Mouse (Mus musculus) CH12.LX (cell line): ENCODE measurements around the gene Prrxl1.

Experiments
- BHLHE40 ChIP-seq: IDR thresholded peaks from 2 replicates; pipeline ENCODE4 v1.6.1; 2011; ENCODE audit warnings: mild to moderate bottlenecking, low read depth, low read length, improper control_type of control experiment
- CHD2 ChIP-seq: IDR thresholded peaks from 2 replicates; pipeline ENCODE4 v1.6.1; 2011; ENCODE audit warnings: low read length, improper control_type of control experiment
- CTCF ChIP-seq, 2 experiments: IDR thresholded peaks in 1 of 2; conservative IDR thresholded peaks in 1 of 2; 2 replicates each; pipeline ENCODE4 v1.5.1; 2011 to 2012; ENCODE audit warnings: low read depth in 2 of 2, low read length in 2 of 2, improper control_type of control experiment in 1 of 2, inconsistent platforms in 1 of 2, mild to moderate bottlenecking in 1 of 2, moderate library complexity in 1 of 2
- EP300 ChIP-seq: IDR thresholded peaks from 2 replicates; pipeline ENCODE4 v1.6.1; 2011; ENCODE audit warnings: low read length, improper control_type of control experiment
- HCFC1 ChIP-seq: IDR thresholded peaks from 2 replicates; pipeline ENCODE4 v1.6.1; 2012; ENCODE audit warnings: low read depth, mild to moderate bottlenecking, inconsistent platforms, low read length, improper control_type of control experiment
- MAFK ChIP-seq: IDR thresholded peaks from 2 replicates; pipeline ENCODE4 v1.6.1; 2011; ENCODE audit warnings: low read length, improper control_type of control experiment; ENCODE audit not compliant: insufficient replicate concordance
- MAX ChIP-seq: IDR thresholded peaks from 2 replicates; pipeline ENCODE4 v1.6.1; 2011; ENCODE audit warnings: low read length, improper control_type of control experiment
- MYC ChIP-seq: IDR thresholded peaks from 2 replicates; pipeline ENCODE4 v1.6.1; 2011; ENCODE audit warnings: low read depth, mild to moderate bottlenecking, improper control_type of control experiment, low read length
- POLR2A ChIP-seq: IDR thresholded peaks from 2 replicates; pipeline ENCODE4 v1.6.1; 2011; ENCODE audit warnings: low read depth, mild to moderate bottlenecking, improper control_type of control experiment, low read length
- RAD21 ChIP-seq: IDR thresholded peaks from 2 replicates; pipeline ENCODE4 v1.6.1; 2011; ENCODE audit warnings: low read depth, mild to moderate bottlenecking, low read length, improper control_type of control experiment, moderate library complexity
- TCF12 ChIP-seq: IDR thresholded peaks from 2 replicates; pipeline ENCODE4 v1.6.1; 2014; ENCODE audit warnings: low read depth, mild to moderate bottlenecking, inconsistent platforms, low read length, improper control_type of control experiment

- TF ChIP-seq TCF12, result no peak
- TF ChIP-seq CTCF (conservative IDR thresholded peaks at IDR 0.05 in 1 of 2, IDR thresholded peaks at IDR 0.05 in 1 of 2; ENCODE audit: low read depth in 2 of 2, low read length in 2 of 2), result no peak
- TF ChIP-seq POLR2A, result no peak
- TF ChIP-seq HCFC1, result no peak
- TF ChIP-seq MAX, result no peak
- TF ChIP-seq RAD21, result no peak
- no peak for TF ChIP-seq BHLHE40
- no peak for TF ChIP-seq EP300
- no peak for TF ChIP-seq CHD2
- TF ChIP-seq MYC, result no peak
- no peak for TF ChIP-seq MAFK
Observed at GRCm38 (mm10) chr14:32663099-32663498, 63.9 kb downstream of the Prrxl1 start.
